Mouse (Mus musculus) adrenal gland, adult 18-20 months (tissue): Measurements from ENCODE around the gene Dram2. TPM values are rescaled to one million over a fixed set of nuclear protein-coding genes. Genes with fewer than 3 reads are reported as not detected.
"Not testable (repeated sequence)": the region's sequence is repeated elsewhere in the genome, so short reads cannot be mapped to it uniquely, and the experiment has no call there.

Experiments used
- DNase-seq, 2 experiments: peaks; one replicate each; pipeline ENCODE4 v3.0.0; 2021 to 2022; ENCODE audit warnings: low spot score in 2 of 2
- long read RNA-seq, 2 experiments: library from polyadenylated mRNA; stranded (forward); transcript quantifications; one replicate each; pipeline ENCODE4 v2.0.0; 2021
- total RNA-seq, 2 experiments: library from RNA; stranded (reverse); gene quantifications; 1 replicate in 1 of 2; 2 replicates in 1 of 2; pipeline ENCODE4 v1.2.3; 2021

The Dram2 gene
- total RNA-seq = 10 to 100 TPM; 75.2 to 87.3 TPM
- long read RNA-seq, experiment 1, transcript Dram2-202 (9 exons, 3,271 nt) = major isoform, 11 of 16 reads
- long read RNA-seq, experiment 1, partial matches to known transcripts = 0 of 16 reads
- long read RNA-seq, experiment 1, other reads (novel, unspliced or antisense) = 5 of 16 reads
- long read RNA-seq, experiment 2, transcript Dram2-202 (9 exons, 3,271 nt) = major isoform, 51 of 77 reads
- long read RNA-seq, experiment 2, partial matches to known transcripts = 5 of 77 reads
- long read RNA-seq, experiment 2, other reads (novel, unspliced or antisense) = 16 of 77 reads

DNA sequence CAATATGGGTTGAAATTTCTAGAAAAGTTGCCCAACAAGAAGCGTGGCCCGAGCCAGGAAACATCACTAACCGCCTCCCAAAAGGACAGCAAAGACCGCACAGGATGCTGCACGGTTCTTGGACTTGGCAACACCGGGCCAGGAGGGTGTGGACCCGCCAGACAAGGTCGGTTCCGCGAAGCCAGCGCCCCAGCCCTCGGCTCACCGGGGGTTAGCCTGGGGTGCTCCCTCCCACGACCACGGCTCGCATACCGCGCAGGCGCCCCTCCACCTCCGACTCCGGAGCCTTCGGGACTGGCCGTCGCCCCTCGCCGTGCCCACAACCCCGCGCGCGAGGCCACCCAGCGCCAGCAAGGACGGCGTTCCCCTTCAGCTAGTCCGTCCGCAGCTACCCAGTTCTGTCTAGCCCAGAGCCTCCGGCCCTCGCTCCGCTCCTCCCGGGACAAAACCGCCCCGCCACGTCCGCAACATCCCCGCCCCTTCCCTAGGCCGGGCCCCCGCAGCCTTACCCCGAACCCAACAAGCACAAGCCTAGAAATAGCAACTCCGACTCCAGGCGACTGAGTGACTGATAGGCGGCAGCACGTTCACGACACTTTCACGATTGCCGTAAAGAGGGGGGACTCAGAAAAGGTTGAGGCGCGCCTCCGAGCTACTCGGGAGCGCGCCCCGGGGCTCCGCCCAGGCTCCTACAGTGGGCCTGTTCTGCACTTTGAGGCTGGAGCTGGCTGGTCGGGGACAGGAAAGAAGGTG, at the start of gene Dram2, which contains the start of gene Cept1:
Dram2 (plus strand) TSS at position 628 of the 753 bp plus-strand sequence.
Cept1 (minus strand) TSS at position 632 of the 753 bp plus-strand sequence.
- DNase-seq = peak; percentile 85 to 86

- DNase-seq = no peak
These were observed 47.1 kb upstream of the Dram2 start for GRCm38 (mm10) chr3:106500510-106500909.

GRCm38 (mm10) chr3:106502892-106503291, 44.7 kb upstream of the Dram2 start:
- DNase-seq = no peak

DNA sequence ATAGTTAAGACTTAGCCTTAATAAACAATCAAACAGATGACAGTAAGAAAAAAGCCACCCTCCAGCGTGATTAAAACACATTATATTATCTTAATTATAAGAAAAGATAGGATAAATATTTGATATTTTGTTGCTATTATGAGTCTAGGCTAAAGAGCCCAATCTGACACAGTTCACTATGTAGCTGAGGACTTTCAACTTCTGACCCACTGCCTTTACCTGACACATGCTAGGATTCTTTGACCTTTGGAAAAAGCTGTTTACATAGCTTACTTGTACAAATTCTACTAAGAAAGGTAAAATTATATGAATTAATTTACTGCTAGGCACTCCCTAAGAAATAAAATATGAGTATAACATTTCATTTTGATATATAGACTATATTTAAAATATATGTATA, 36.9 kb upstream of the Dram2 start:
- DNase-seq = no peak

- DNase-seq = no peak
These were observed 32.6 kb upstream of the Dram2 start for GRCm38 (mm10) chr3:106515016-106515415.

GRCm38 (mm10) chr3:106522730-106523129, 24.9 kb upstream of the Dram2 start:
- no peak for DNase-seq

DNA sequence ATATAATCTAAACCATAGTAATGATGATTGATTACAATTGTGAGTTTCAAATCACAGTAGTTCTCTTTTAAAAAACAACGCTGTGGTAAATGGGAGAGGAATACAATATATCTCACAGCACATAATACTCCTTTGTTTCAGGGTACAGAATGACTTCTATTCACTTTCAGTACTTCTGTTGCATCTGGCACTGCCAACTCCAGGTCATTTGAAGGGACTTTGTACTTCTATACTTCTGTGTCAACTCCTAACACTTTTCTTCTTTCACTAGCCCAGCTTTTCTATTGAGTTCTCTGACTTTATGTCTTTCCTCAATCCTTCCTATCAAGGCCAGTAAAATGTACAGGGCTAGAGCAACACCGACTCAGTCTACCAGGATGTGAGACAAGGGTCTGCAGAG, 21.2 kb upstream of the Dram2 start:
- no peak for DNase-seq

- no peak for DNase-seq
These were observed 19.6 kb upstream of the Dram2 start for GRCm38 (mm10) chr3:106528032-106528431.

DNA sequence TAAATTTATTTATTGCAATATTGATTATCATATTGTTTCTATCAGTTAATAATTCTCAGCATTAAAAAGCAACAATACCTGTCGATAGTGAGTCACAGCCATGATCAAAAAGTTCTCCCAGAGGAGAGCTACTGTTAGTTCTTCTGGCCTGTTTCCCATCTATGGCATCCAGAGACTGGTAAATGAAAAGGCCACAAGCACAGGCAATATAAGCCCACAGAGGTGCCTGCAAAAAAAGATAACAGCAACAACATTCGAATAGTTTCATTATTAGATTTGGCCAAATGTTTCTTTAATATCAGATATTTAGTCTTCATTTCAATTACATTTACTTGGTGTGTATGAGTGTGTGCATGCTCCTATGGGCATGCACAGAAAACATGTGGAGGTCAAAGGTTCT, 14.3 kb upstream of the Dram2 start:
- DNase-seq = no peak

- no peak for DNase-seq
These were observed 2.8 kb upstream of the Dram2 start for GRCm38 (mm10) chr3:106544721-106545316.

DNA sequence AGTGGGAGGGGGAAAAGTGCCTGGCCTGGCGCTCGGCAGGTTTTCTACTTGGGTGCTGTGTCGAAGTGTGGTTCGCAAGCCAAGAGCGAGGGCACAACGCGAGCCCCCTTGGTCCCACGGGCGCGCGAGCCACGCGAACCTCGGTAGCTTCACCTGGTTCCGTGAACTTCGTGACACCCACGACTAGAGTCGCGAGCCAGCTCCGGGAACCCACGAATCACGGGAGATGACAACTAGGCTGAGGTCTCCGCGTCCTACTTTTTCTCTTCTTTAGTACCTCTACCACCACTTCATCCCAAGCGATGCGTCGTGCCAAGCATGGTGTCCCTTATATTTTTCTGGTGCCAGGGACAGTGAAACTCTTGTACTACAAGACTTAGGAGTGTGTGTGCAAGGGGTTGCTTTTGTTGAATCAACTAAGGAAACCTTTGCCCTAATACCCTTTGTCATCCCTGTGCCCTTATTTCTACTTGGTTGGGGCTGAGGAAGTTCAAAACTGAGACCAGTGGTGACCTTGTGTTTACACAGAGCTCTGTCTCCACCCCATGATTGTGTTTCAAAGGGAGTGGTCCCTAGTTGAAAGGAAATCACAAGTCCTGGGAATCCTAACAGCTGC, 434 bp downstream of the Dram2 start:
- no peak for DNase-seq

DNA sequence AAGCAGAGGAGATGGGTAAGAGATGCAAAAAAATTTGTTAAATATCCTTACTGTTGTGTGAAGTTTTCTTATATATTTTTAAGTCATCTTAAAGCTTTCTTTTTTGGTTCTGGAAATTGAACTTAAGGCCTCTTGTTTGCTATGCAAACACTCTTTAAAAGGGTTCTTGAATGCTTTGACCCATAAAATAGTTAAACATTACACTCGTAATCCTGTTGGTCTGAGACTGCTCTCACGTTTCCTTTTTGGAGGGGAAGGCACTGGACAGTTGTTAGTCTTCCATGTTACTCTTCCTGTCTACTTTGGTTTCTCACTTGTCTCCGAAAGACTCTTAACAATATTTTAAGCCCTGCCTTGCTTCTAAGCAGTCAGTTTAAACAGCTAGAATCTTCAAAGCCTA, 1.4 kb downstream of the Dram2 start:
- DNase-seq = no peak

DNA sequence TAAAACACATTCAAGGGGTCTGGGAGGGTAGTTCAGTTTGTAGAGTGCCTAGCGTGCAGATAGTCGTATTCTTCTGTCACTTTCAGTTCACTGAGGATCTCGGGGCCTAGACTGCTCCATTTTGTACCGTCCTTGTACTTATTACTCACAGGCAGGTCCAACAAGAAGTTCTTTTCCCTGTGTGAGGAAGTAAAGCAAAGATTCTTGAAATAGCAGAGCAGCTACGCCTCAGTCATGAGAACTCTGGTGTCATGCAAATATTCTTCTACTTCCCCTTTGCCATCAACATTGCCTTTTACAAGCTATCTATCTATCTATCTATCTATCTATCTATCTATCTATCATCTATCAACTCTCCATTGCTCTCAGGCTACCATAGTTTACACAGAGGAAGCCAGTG, 5.8 kb downstream of the Dram2 start:
- no peak for DNase-seq

GRCm38 (mm10) chr3:106555743-106556250, 8.2 kb downstream of the Dram2 start:
- no peak for DNase-seq

DNA sequence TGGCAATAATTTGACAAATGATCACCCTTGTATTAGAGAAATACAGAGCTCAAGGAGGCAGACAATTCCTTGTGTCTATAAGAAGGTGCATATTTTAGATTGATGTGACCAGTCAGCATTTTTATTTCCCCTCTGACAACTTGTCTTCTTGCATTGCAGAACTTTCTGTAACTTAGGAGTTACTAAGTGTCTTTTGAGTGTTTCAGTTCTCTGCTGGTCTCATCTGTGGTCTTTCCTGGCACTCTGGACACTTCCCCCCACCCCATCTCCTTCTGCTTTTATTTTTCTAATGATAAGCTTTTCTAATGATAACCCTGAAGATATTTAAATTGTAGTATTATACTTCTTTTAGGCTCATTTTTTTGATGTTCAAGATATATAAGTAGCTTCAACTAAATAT, 10.7 kb downstream of the Dram2 start:
- DNase-seq = no peak

GRCm38 (mm10) chr3:106565876-106566275, 18.3 kb downstream of the Dram2 start:
- no peak for DNase-seq

- DNase-seq = no peak
These were observed 25.6 kb downstream of the Dram2 start for GRCm38 (mm10) chr3:106573191-106573590.

GRCm38 (mm10) chr3:106579296-106579695, 31.7 kb downstream of the Dram2 start:
- no peak for DNase-seq

DNA sequence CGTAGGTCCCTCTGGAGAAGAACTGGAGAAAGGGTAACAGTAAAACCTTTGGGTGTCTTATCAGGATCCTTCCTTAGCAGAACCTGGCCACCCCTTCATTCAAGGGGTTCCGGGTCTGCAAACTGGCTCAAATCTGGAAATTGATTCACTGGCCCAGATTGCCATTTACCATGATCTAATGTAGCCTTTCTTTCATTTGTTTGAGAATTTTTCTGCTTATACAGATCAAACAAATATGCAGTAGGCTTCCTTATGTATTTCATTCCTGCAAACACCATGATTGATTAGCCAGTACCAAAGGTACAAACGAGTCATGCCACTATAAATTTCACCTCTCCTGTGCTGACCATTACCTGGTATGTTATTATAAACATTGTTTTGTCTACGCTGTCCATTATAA, 46.0 kb downstream of the Dram2 start:
- DNase-seq = not testable (repeated sequence)

DNA sequence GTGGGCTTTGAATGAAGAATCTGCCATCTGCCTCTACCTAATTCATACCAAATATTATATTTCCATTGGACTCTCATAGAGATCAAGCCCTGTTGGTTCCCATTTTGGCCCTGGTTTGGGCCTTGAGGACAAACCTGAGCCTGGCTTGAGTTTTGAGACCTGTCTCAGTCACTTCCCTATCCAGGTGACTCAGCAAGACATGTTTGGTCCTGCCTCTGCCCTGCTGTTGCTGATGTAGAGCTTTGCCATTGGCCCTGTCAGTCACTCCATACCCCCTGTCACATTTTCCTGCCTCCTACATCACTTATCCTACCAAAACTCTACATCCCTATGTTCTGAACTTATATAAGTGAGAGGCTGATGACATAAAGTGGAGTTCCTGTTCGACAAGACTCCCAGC, 70.5 kb downstream of the Dram2 start:
- no peak for DNase-seq
